Mouse (Mus musculus): ENCODE measurements around the gene Klk10. TPM values are rescaled to one million over a fixed set of nuclear protein-coding genes. Genes with fewer than 3 reads are reported as not detected.

Klk10 gene
- total RNA-seq (2021): 1 to 10 TPM in 1 of 2 experiments, under 1 TPM in 1; 0.39 to 1.4 TPM

- peak in 1 of 2 experiments; percentile 23 for DNase-seq (ENCODE audit: extremely low spot score in 1 of 2, low spot score in 1 of 2)
Measured at GRCm38 (mm10) chr7:43780746-43781145, at the start of gene Klk10. TSS of gene Klk10 (plus strand) at chr7:43781035.

DNA sequence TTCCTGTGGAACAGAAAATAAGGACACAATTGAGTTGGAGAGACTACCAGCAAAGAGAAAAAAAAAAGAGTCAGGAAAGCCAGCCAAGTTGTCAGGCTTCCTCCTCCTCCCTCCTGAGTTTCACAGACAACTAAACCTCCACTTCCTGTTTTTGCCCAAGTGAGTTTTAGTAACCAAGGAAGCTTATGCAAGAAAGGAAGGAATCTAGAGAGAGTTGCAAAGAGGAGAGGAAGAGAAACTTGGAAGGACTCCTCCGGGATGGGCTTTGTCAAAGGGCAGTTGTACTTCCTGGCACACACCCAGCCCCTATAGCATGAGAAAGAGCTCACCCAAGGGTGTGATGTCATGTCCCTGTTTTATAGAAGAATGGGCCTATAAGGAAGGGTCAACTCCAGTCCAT, 33.0 kb upstream of the Klk10 start:
- no peak for DNase-seq (ENCODE audit: extremely low spot score in 1 of 2, low spot score in 1 of 2)

- DNase-seq (ENCODE audit: extremely low spot score in 1 of 2, low spot score in 1 of 2): no peak
Measured at GRCm38 (mm10) chr7:43752806-43753205, 28.0 kb upstream of the Klk10 start.

DNA sequence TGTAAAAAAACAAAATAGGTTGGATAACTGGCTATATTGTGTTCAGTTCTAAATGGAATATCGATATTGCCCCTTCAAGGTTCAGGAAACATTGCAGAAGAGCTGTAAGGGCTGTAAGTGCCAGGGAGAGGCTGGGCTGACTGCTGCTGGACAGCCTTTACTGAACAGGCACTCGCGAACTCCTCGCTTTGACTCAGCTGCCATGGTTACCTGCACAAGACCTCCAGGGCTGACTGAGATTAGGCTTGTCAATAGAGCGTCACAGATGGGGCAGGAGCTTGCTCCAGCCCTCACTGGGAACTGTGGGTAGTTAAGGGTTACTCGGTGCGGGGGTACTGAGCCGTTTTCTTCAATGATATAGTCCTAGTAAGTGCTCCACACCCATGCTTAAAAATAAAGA, 14.4 kb upstream of the Klk10 start:
- no peak for DNase-seq (ENCODE audit: extremely low spot score in 1 of 2, low spot score in 1 of 2)

GRCm38 (mm10) chr7:43768597-43768996, 12.2 kb upstream of the Klk10 start, which contains the start of gene Klk12:
TSS of gene Klk12 (plus strand) at chr7:43768897.
- no peak for DNase-seq (ENCODE audit: extremely low spot score in 1 of 2, low spot score in 1 of 2)

DNA sequence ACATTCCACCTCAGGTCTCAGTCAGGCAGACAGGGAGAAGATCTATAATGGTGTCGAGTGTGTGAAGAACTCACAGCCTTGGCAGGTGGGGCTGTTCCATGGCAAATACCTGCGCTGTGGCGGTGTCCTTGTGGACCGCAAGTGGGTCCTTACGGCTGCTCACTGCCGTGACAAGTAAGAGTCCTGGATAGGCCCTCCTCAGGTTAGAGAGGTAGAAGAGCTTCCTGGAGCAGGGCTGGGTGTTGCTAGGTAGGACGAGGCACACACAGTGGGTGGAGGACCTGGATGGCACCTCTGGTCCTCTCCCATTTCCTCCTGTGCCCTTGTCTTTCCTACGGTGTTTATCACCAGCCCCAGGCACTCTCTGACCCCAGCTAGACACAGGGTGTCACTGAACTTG, 11.2 kb upstream of the Klk10 start:
- DNase-seq (ENCODE audit: extremely low spot score in 1 of 2, low spot score in 1 of 2): no peak

DNA sequence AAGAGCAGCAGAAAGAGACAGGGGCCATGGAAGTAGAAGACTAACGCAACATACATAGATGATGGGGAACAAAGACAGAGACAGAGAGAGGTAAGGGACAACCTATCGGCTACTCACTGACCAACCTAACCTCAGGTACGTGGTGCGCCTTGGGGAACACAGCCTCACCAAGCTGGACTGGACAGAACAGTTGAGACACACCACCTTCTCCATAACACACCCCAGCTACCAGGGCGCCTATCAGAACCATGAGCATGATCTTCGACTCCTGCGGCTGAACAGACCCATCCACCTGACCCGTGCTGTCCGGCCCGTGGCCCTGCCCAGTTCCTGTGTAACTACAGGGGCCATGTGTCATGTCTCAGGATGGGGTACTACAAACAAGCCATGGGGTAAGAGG, 10.1 kb upstream of the Klk10 start:
- DNase-seq (ENCODE audit: extremely low spot score in 1 of 2, low spot score in 1 of 2): no peak

- no peak for DNase-seq (ENCODE audit: extremely low spot score in 1 of 2, low spot score in 1 of 2)
Measured at GRCm38 (mm10) chr7:43771916-43772315, 8.9 kb upstream of the Klk10 start.

- DNase-seq (ENCODE audit: extremely low spot score in 1 of 2, low spot score in 1 of 2): no peak
Measured at GRCm38 (mm10) chr7:43772901-43773300, 7.9 kb upstream of the Klk10 start.

DNA sequence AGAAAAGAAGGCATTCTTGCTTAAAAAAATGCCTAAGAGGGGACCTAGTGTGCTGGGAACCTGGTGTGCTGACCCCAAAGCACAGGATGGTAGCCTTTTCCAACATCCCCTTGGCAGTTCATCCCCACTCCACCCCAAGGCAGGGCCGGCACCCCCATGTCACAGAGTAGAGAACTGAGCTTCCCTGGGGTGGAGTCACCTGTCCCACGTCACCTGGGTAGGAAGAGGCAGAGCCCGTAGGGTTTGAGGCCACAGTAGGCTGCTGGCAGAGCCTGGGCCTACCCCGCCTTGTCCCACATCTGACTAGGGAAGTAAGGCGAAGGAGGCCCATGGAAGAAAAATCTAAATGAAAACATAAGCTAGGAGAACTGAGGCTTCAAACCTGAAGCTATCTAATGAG, 6.5 kb upstream of the Klk10 start, which contains the start of gene Klk11:
Klk11 (plus strand) TSS at position 241 of the 400 bp plus-strand sequence.
- no peak for DNase-seq (ENCODE audit: extremely low spot score in 1 of 2, low spot score in 1 of 2)

GRCm38 (mm10) chr7:43774802-43775201, 6.0 kb upstream of the Klk10 start:
- no peak for DNase-seq (ENCODE audit: extremely low spot score in 1 of 2, low spot score in 1 of 2)

- no peak for DNase-seq (ENCODE audit: extremely low spot score in 1 of 2, low spot score in 1 of 2)
Measured at GRCm38 (mm10) chr7:43775311-43776057, 5.4 kb upstream of the Klk10 start.

DNA sequence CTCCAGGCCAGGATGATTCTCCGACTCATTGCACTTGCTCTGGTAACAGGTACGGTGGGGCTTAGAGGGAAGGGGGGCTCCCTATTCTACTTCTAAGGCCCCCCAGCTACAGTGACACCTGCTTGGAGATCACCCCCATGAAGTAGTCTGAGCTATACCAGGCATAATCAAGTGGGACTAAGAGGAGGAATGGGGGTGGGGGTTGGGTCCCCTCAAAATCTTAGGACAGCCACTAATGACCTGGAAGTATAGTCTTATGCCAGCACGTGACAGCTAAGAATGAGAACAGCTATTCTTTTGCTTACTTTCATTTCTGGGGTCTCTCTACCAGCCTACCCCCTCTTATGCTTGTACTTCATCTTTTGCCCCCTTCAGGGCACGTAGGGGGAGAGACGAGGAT, 4.3 kb upstream of the Klk10 start:
- DNase-seq (ENCODE audit: extremely low spot score in 1 of 2, low spot score in 1 of 2): no peak

GRCm38 (mm10) chr7:43777423-43777822, 3.4 kb upstream of the Klk10 start:
- no peak for DNase-seq (ENCODE audit: extremely low spot score in 1 of 2, low spot score in 1 of 2)

DNA sequence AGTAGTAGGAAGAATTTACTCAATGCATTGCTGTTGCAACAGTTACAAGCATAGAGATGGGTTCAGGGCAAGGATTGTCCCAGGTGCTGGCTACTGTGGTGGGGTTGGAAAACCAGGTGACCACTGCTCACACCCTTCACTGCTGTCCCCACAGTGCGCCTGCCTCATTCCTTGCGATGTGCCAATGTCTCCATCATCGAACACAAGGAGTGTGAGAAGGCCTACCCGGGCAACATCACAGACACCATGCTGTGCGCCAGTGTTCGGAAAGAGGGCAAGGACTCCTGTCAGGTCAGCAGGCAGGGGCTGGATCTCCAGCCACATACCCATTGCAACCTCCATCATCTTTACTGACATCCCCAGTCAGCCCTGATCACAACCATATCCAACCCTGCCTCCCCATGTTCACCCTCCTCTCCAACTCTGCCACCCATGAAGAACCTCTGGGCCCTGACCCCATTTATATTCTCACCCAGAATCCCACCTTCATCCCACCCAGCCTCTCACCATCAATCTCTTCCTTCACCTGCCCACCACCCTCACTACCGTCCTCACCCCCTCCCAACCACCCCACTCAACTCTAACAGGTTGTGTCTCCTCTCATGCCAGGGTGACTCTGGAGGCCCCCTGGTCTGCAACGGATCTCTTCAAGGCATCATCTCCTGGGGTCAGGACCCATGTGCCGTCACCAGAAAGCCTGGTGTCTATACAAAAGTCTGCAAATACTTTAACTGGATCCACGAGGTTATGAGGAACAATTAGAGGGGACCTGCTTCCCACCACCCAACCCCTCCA, 2.5 kb upstream of the Klk10 start:
- no peak for DNase-seq (ENCODE audit: extremely low spot score in 1 of 2, low spot score in 1 of 2)

DNA sequence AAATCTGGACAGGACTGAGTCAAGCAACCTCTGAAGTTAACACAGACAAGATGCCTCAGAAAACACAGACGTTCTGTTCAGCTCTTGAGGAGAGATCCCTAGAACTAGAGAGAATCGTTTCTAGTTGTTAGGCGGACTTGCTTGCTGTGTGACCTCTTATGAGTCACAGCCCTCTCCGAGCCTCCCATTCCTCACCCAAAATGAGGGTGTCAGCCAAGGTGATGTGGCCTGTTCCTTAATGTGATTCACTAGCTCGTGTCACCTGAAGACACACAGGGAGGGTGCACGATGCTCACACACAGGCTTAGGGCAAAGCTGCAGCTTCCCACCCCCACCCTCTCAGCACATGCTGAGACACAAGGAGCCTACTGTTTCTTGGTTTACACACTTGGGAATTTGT, 594 bp upstream of the Klk10 start:
- no peak for DNase-seq (ENCODE audit: extremely low spot score in 1 of 2, low spot score in 1 of 2)

DNA sequence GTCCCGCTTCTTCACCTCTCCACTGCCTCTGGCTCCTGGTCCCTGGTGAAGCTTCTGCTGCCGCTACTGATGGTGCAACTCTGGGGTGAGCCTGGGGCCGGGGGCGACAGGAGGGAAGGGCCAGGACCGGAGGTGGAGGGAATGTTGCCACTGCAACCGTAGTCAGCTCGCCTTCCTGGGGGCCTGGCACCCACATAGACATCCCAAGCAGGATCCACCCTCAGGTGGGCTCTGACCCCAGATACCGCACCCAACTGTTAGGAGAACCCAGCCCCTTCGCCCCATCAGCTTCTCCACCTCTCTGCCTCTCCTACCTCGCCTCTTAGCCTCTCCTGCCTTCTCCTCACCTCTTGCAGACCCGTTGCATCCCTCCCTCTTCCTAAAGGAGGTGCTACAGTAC, 706 bp downstream of the Klk10 start:
- DNase-seq (ENCODE audit: extremely low spot score in 1 of 2, low spot score in 1 of 2): no peak

GRCm38 (mm10) chr7:43782275-43783265, 1.7 kb downstream of the Klk10 start:
- peak; percentile 67 to 88 for DNase-seq (ENCODE audit: extremely low spot score in 1 of 2, low spot score in 1 of 2)

GRCm38 (mm10) chr7:43785286-43785685, 4.5 kb downstream of the Klk10 start:
- DNase-seq (ENCODE audit: extremely low spot score in 1 of 2, low spot score in 1 of 2): no peak

- no peak for DNase-seq (ENCODE audit: extremely low spot score in 1 of 2, low spot score in 1 of 2)
Measured at GRCm38 (mm10) chr7:43788096-43788495, 7.3 kb downstream of the Klk10 start.

Measured in layer of hippocampus, postnatal 25 days (tissue).